Mouse (Mus musculus) intestine, embryonic 14.5 days (tissue): Measurements from ENCODE around the gene Ptges3l. TPM values are rescaled to one million over a fixed set of nuclear protein-coding genes. Genes with fewer than 3 reads are reported as not detected.
"Not testable (repeated sequence)": the region's sequence is repeated elsewhere in the genome, so short reads cannot be mapped to it uniquely, and the experiment has no call there.

Source experiments
- ATAC-seq: fragments of 200-750 bp; cut with Nextera tagmentation; replicated peaks from 2 replicates; pipeline ENCODE4 v1.8.0; 2017; ENCODE audit warnings: low read depth, moderate number of reproducible peaks, moderate TSS enrichment, moderate library complexity; ENCODE audit not compliant: low FRiP score, low TSS enrichment
- DNase-seq: peaks from one replicate; pipeline ENCODE4 v3.0.0-alpha.2; 2018; ENCODE audit warnings: low spot score
- H3K27ac ChIP-seq: fragments of 300-500 bp; sonication (generic); 2 replicates; pipeline ENCODE4 v1.5.1; 2014; ENCODE audit warnings: low read depth, mild to moderate bottlenecking, control low read depth
- H3K27me3 ChIP-seq: fragments of 300-500 bp; sonication (generic); replicated peaks from 2 replicates; pipeline ENCODE4 v1.6.1; 2014; ENCODE audit warnings: low read length, control low read depth; ENCODE audit not compliant: control insufficient read depth, insufficient read depth
- H3K36me3 ChIP-seq: fragments of 300-500 bp; sonication (generic); 2 replicates; pipeline ENCODE4 v1.6.1; 2014; ENCODE audit warnings: low read length, control low read depth; ENCODE audit not compliant: control insufficient read depth, insufficient read depth
- H3K4me1 ChIP-seq: fragments of 300-500 bp; sonication (generic); replicated peaks from 2 replicates; pipeline ENCODE4 v1.6.1; 2014; ENCODE audit warnings: low read length, control low read depth, mixed read lengths; ENCODE audit not compliant: control insufficient read depth, insufficient read depth
- H3K4me2 ChIP-seq: fragments of 300-500 bp; sonication (generic); 2 replicates; pipeline ENCODE4 v1.6.1; 2014; ENCODE audit warnings: low read length
- H3K4me3 ChIP-seq: fragments of 300-500 bp; sonication (generic); 2 replicates; pipeline ENCODE4 v1.5.1; 2014; ENCODE audit warnings: low read depth, low read length, control low read depth, mixed read lengths
- H3K9ac ChIP-seq: fragments of 300-500 bp; sonication (generic); 2 replicates; pipeline ENCODE4 v1.6.1; 2014; ENCODE audit warnings: mild to moderate bottlenecking, low read length
- H3K9me3 ChIP-seq: fragments of 300-500 bp; sonication (generic); 2 replicates; pipeline ENCODE4 v1.6.1; 2016; ENCODE audit warnings: low read length, control low read depth; ENCODE audit not compliant: control insufficient read depth
- WGBS: fragments of 180-500 bp; shearing (Covaris S2); extraction: QIAGEN DNeasy Blood & Tissue Kit; methylation state at CpG from one replicate; pipeline ENCODE4 v1.1.7; 2014; 5-methylcytosine and 5-hydroxymethylcytosine counted together
- polyA plus RNA-seq: library from polyadenylated mRNA; unstranded; fragments of >200 nt; fragmentation: Nextera tagmentation; extraction: Ambion mirVana; gene quantifications from 2 replicates; pipeline ENCODE4 v1.2.1, GENCODE M21; 2014

Ptges3l gene
- polyA plus RNA-seq, 1 experiment from 2014 or later: 16.3 TPM

DNA sequence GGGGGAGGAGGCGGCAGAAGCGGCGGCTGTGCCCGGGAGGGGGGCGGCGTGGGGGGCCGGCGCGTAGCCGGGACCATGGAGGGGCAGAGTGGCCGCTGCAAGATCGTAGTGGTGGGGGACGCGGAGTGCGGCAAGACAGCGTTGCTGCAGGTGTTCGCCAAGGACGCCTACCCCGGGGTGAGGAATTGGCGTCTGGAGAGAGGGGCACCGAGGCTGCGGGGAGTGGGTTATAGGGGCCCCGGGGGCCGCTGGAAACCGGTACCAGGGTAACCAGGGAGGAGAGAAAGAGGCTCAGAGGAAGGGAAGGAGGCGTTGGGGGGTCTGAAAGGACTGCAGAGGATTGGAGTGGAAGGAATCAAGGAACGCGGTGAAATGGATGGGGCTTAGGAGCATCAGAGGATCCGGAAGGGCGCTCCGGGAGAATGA is 43.1 kb upstream of the Ptges3l start:
- 2% methylated on average over 29 of the region's 31 CpGs for WGBS
- peak overlapping the region; percentile 94 for H3K4me2 ChIP-seq
- peak overlapping the region; percentile 53 for H3K9ac ChIP-seq
- no peaks in the 10 kb centered on the region for H3K27me3 ChIP-seq
- H3K4me3 ChIP-seq: peak overlapping the region; percentile 58
- peak; percentile 85 for DNase-seq
- peak; percentile 35; the same call in 1 of the 2 replicates for ATAC-seq
- H3K36me3 ChIP-seq: no peaks in the 10 kb centered on the region
- H3K4me1 ChIP-seq: peaks cover 16% of the 10 kb centered on the region
- no peaks in the 10 kb centered on the region for H3K9me3 ChIP-seq
- peak overlapping the region; percentile 34 for H3K27ac ChIP-seq

DNA sequence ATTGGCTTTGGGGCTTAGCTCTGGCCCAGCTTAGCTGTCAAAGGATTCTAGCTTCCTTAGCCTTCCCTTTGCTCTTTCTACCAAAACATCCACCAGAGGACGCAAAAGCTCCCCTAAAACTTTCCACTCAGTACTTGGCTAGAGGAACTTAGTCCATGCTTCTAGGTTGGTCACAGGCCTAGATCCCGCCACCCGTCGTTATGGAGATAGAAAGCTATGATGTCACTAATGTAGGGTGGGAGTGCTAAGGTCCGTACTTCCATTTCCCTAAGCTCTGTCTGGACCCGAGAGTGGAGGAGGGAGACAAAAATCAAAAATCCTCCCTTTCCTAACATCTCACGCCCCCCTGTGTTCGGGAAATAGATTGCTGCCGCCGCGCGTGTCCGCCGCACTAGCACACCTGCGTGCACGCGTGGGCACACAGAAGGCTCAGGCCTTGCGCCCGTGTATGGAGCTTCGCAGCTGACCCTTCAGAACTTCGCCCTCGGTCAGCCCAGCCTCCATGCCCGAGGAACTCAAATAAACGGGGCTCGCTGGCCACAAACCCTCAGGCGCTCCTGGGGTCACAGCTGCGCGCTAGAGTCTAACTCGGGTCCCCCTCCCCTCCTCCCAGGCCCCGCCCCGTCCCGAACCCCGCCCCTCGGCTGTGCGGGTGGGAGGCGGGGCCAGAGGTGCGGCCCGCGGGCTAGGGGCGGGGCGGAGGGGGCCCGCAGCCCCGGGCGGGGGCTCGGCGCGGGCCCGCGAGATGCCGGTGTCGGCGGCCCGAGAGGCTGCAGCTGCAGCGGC is 42.5 kb upstream of the Ptges3l start:
- ATAC-seq: peak; percentile 71

DNA sequence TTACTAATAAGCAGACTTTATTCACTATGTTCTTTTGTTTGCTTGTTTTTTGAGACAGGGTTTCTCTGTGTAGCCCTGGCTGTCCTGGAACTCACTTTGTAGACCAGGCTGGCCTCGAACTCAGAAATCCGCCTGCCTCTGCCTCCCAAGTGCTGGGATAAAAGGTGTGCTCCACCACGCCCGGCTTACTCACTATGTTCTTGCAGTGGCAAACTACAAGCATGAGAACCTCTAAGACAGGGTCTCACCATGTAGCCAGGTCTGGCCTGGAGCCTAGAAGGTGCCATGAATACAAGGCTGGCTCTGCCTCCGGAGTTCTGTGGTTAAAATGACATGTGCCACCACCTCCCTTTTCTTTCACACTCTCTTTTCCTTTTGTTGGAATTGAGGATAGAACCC is 41.4 kb upstream of the Ptges3l start:
- H3K27ac ChIP-seq, H3K27me3 ChIP-seq, DNase-seq, ATAC-seq, H3K36me3 ChIP-seq, H3K9me3 ChIP-seq: not testable (repeated sequence)
- Histone ChIP-seq H3K4me2 (peak overlapping the region; percentile 90), H3K4me3 (peak overlapping the region; percentile 72), H3K4me1 (peaks cover 27% of the 10 kb centered on the region), H3K9ac (peak overlapping the region; percentile 53; the same call in 1 of the 2 replicates)
- WGBS: 54% methylated on average over 5 of the region's 5 CpGs

More for the DNA sequence above, 42.5 kb upstream of the Ptges3l start:
- under 1% methylated on average over 51 of the region's 54 CpGs for WGBS
- peaks cover 22% of the 10 kb centered on the region for H3K4me1 ChIP-seq
- H3K36me3 ChIP-seq: no peaks in the 10 kb centered on the region
- H3K27me3 ChIP-seq: no peaks in the 10 kb centered on the region
- peak overlapping the region; percentile 34 for H3K27ac ChIP-seq
- H3K9me3 ChIP-seq: no peaks in the 10 kb centered on the region
- peak overlapping the region; percentile 58 for H3K4me3 ChIP-seq
- H3K4me2 ChIP-seq: peak overlapping the region; percentile 94
- peak overlapping the region; percentile 53 for H3K9ac ChIP-seq
- DNase-seq: peak; percentile 87

DNA sequence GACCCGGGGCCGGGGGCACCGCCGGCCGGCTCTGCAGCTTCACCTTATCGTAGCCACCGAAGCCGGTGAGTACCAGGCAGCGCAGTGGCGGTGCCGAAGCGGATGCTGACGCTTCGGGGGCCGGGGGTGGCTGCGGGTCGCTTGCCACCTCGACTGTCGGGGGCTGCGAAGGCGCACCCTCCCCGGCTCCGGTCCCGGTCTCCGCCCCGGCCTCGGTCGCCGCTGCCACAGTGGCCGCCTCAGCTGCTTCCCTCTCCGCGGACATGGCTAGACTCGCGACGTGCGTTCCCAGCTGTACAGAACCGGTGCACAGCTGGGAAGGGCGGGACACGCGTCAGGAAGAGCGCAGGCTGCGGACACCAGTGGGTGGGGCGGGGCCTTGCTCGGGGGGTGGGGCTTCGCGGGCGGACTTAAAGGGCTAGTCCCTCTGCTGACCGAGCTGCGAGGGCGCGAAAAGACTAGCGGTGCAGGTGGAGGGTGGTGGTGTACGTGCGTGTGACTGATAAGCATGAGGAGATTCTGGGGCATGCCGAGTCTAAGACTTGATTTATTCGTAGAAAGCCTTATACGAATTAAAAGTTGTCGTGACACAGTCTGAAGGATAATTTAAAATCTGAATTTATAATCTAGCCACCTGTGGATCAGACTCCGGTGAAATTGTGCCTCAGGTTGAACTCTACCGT is 40.9 kb upstream of the Ptges3l start, which contains the start of gene Vat1:
TSS of gene Vat1 (minus strand) at position 362 of the 683 bp plus-strand sequence.
- Histone ChIP-seq H3K4me1 (peaks cover 27% of the 10 kb centered on the region), H3K27ac (peak within 1 kb of the TSS; percentile 84), H3K27me3 (no peaks in the 10 kb centered on the region), H3K9ac (peak within 1 kb of the TSS; percentile 53), H3K9me3 (no peaks in the 10 kb centered on the region), H3K36me3 (peaks cover 15% of the 10 kb centered on the region), H3K4me3 (peak within 1 kb of the TSS; percentile 72), H3K4me2 (peak within 1 kb of the TSS; percentile 94)
- DNase-seq (peak; percentile 84), ATAC-seq (peak; percentile 52)
- 1% methylated on average over 56 of the region's 60 CpGs for WGBS

DNA sequence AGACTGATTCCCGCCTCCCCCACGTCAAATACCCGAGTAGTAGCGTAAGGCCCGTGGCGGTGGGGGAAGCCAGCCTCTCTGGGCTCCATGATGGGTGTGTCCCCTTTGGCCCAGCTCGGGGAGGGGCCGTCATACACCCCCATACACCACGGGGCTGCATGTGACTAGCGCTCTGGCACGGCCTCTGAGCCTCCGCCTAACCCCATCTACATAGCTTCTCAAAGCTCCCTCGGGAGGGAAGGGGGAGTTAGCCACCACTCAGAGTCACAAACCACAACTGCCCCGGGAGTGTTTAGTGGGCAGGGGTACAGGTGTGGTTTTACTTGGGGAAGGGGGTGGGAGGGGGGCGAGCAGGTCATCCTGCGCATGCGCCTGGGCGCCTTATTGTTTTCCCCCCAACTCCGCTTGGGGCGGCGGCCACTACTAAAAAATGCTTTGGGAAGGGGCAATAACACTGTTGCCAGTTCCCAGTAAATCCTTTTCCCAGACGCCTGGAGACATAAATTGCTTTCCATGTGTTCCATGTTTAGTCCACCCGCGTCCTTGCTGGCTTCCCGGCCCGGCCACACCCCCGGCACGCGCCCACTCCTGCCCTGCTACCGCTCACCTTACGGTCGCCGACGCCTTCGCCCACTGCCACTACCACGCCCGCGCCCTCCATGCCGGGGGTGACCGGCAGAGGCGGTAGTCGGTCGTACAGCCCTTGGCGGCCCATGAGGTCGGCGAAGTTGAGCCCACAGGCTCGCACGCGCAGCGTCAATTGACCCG is 40.2 kb upstream of the Ptges3l start:
- 1% methylated on average over 51 of the region's 51 CpGs for WGBS

DNA sequence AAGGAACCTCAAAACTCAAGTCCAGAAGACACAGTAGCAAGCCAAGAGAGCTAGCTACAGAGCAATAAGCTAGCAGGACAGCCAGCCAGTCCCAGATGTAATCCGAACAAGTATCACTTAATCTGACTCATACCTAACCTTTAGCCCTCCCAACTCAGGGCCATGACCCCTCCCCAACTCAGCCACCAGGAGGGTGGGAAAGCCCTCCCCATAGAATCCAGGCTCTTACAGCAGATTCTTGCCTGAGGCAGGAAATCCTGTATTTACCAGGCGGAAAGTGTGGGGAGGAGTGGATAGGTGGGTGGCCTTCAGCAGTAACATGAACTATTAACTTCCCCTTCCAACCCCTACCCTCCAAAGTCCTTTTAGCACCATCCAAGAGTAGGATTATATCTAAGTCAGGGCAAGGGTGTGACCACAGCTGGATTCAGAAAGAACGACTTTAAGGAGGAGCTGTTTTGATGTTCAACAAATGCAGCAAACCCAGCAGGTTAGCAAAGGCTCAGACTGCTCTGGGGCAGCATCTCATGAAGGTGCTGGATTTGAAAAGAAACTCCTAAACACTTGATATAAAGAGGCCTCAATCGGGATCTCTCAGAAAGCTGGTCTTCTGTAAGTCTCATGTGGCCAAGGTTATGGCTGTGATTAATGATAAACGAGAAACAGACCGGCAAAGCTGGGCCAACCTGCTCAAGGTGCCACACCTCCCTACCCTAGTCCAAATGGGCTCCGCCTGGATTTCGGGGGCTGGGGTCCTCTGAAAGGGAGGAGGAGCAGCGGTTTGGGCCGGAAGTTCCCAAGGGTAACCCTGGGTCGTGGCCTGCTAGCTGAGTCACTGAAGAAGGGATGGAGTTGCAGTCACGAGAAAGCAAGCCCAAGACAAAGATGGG is 39.3 kb upstream of the Ptges3l start, which contains the start of gene Rnd2:
TSS of gene Rnd2 (plus strand) at position 789 of the 890 bp plus-strand sequence.
- peak within 1 kb of the TSS; percentile 72 for H3K4me3 ChIP-seq
- ATAC-seq (peak; percentile 33), DNase-seq (no peak)
- peaks cover 26% of the 10 kb centered on the region for H3K36me3 ChIP-seq
- peaks cover 27% of the 10 kb centered on the region for H3K4me1 ChIP-seq
- H3K27ac ChIP-seq: peak within 1 kb of the TSS; percentile 84
- H3K9ac ChIP-seq: peak within 1 kb of the TSS; percentile 53
- peak within 1 kb of the TSS; percentile 90 for H3K4me2 ChIP-seq
- H3K27me3 ChIP-seq: no peaks in the 10 kb centered on the region
- 8% methylated on average over 12 of the region's 12 CpGs for WGBS
- H3K9me3 ChIP-seq: no peaks in the 10 kb centered on the region

More for the DNA sequence above, 40.2 kb upstream of the Ptges3l start:
- peak overlapping the region; percentile 84 for H3K27ac ChIP-seq
- peak overlapping the region; percentile 90 for H3K4me2 ChIP-seq
- H3K4me1 ChIP-seq: peaks cover 27% of the 10 kb centered on the region
- H3K27me3 ChIP-seq: no peaks in the 10 kb centered on the region
- ATAC-seq (peak; percentile 54), DNase-seq (peak; percentile 85)
- peaks cover 20% of the 10 kb centered on the region for H3K36me3 ChIP-seq
- H3K9ac ChIP-seq: peak overlapping the region; percentile 53
- peak overlapping the region; percentile 72 for H3K4me3 ChIP-seq
- H3K9me3 ChIP-seq: no peaks in the 10 kb centered on the region

DNA sequence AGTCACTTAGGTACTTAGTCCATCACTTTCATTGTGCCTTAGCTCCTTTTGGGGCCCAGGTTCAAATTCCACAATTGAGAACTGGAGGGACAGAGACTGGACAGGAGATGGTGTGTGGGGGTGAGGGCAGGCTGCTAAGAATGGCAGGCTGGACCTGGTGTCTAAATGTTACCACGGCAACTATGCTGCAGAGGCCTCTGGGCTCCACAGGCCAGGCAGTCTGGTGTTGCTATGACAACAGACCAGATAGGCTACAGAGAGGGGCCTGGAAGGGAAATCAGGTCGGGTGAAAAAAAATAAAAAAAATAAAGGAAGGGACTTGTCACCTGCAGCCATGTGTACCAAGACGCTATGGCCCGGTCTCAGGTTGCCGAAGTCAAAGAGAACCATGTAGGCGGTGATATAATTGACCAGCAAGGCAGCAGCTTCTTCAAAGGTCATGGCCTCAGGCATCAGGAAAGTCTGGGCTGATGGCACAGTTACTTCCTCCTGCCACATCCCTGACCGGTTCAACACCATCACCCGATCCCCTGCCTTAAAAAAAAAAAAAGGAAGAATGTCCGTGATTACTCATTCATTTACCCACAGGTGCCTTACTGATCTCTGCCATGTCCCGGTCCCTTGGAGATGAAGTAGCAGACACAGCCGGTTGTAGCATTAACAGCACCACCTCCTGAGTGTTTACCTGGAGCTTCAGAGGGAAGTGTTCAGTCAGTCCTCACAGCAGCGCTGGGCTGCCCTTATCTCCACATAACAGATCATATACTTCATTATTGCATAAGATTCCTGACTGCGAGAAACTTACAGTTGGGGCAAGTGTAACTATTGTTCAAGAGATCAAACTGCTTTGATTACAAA is 37.7 kb upstream of the Ptges3l start:
- DNase-seq: no peak
- 23% methylated on average over 13 of the region's 13 CpGs for WGBS
- Histone ChIP-seq H3K9me3 (no peaks in the 10 kb centered on the region), H3K9ac (no peak overlapping the region), H3K27me3 (no peaks in the 10 kb centered on the region), H3K36me3 (peaks cover 34% of the 10 kb centered on the region), H3K4me3 (no peak overlapping the region), H3K4me1 (peaks cover 27% of the 10 kb centered on the region), H3K27ac (peak overlapping the region; percentile 27; the same call in 1 of the 2 replicates), H3K4me2 (peak overlapping the region; percentile 90)
- ATAC-seq: no peak
